Mouse (Mus musculus) MEL (cell line): ENCODE measurements around the gene Olfr91. TPM values are rescaled to one million over a fixed set of nuclear protein-coding genes. Genes with fewer than 3 reads are reported as not detected.

Experiments
- DNase-seq: peaks from one replicate; pipeline ENCODE4 v3.0.0; 2011; ENCODE audit warnings: low read depth, low spot score
- H3K27ac ChIP-seq: 2 replicates; pipeline ENCODE4 v1.5.1; 2012; ENCODE audit warnings: low read depth, mild to moderate bottlenecking, control low read depth, low read length, moderate library complexity; ENCODE audit not compliant: control insufficient read depth
- H3K27me3 ChIP-seq, 2 experiments: fragments of 150-350 bp in 1 of 2; sonication (generic) in 1 of 2; 2 replicates each; pipeline ENCODE4 v1.6.1; 2012; ENCODE audit warnings: low read length in 2 of 2, mild to moderate bottlenecking in 2 of 2, improper control_type of control experiment in 1 of 2, moderate library complexity in 1 of 2; ENCODE audit not compliant: insufficient read depth in 2 of 2, control insufficient read depth in 1 of 2
- H3K36me3 ChIP-seq, 2 experiments: 2 replicates each; pipeline ENCODE4 v1.6.1; 2012 to 2014; ENCODE audit warnings: low read length in 2 of 2, improper control_type of control experiment in 1 of 2, inconsistent platforms in 1 of 2, mild to moderate bottlenecking in 1 of 2; ENCODE audit not compliant: insufficient read depth in 2 of 2, control insufficient read depth in 1 of 2
- H3K4me1 ChIP-seq, 2 experiments: fragments of 150-350 bp in 1 of 2; sonication (generic) in 1 of 2; 2 replicates each; pipeline ENCODE4 v1.6.1; 2012; ENCODE audit warnings: low read length in 2 of 2, improper control_type of control experiment in 1 of 2, mild to moderate bottlenecking in 1 of 2; ENCODE audit not compliant: insufficient read depth in 2 of 2, control insufficient read depth in 1 of 2
- H3K4me3 ChIP-seq, 2 experiments: fragments of 150-350 bp in 1 of 2; sonication (generic) in 1 of 2; 2 replicates each; pipeline ENCODE4 v1.5.1; 2012; ENCODE audit warnings: low read depth in 2 of 2, low read length in 2 of 2, mild to moderate bottlenecking in 2 of 2, moderate library complexity in 2 of 2, control low read depth in 1 of 2, improper control_type of control experiment in 1 of 2; ENCODE audit not compliant: control insufficient read depth in 1 of 2, insufficient read depth in 1 of 2
- H3K79me2 ChIP-seq: 2 replicates; pipeline ENCODE4 v1.6.1; 2012; ENCODE audit warnings: mild to moderate bottlenecking, low read length, moderate library complexity; ENCODE audit not compliant: control insufficient read depth, poor library complexity, insufficient read depth
- H3K9ac ChIP-seq: 2 replicates; pipeline ENCODE4 v1.6.1; 2012; ENCODE audit warnings: low read depth, mild to moderate bottlenecking, control low read depth, low read length, moderate library complexity; ENCODE audit not compliant: control insufficient read depth, poor library complexity, severe bottlenecking
- H3K9me3 ChIP-seq: fragments of 150-350 bp; sonication (generic); replicated peaks from 2 replicates; pipeline ENCODE4 v1.6.1; 2012; ENCODE audit warnings: mild to moderate bottlenecking, low read length, improper control_type of control experiment, moderate library complexity; ENCODE audit not compliant: insufficient read depth
- CHD1 ChIP-seq: IDR thresholded peaks from 2 replicates; pipeline ENCODE4 v1.6.1; 2012; ENCODE audit warnings: low read depth, mild to moderate bottlenecking, inconsistent platforms, low read length, improper control_type of control experiment
- CHD2 ChIP-seq: IDR thresholded peaks from 2 replicates; pipeline ENCODE4 v1.6.1; 2011; ENCODE audit warnings: low read length, improper control_type of control experiment
- E2F4 ChIP-seq: IDR thresholded peaks from 2 replicates; pipeline ENCODE4 v1.6.1; 2011; ENCODE audit warnings: low read depth, low read length, improper control_type of control experiment, borderline replicate concordance
- ELF1 ChIP-seq: IDR thresholded peaks from 2 replicates; pipeline ENCODE4 v1.6.1; 2014; ENCODE audit warnings: low read depth, mild to moderate bottlenecking, inconsistent platforms, low read length, improper control_type of control experiment, moderate library complexity
- EP300 ChIP-seq, 2 experiments: IDR thresholded peaks; 2 replicates each; pipeline ENCODE4 v1.6.1; 2011; ENCODE audit warnings: improper control_type of control experiment in 2 of 2, low read length in 2 of 2, low read depth in 1 of 2, mild to moderate bottlenecking in 1 of 2
- GABPA ChIP-seq: IDR thresholded peaks from 2 replicates; pipeline ENCODE4 v1.6.1; 2012; ENCODE audit warnings: low read depth, mild to moderate bottlenecking, inconsistent platforms, low read length, improper control_type of control experiment, moderate library complexity
- JUND ChIP-seq: IDR thresholded peaks from 2 replicates; pipeline ENCODE4 v1.6.1; 2011; ENCODE audit warnings: low read depth, mild to moderate bottlenecking, improper control_type of control experiment, low read length
- KAT2A ChIP-seq: conservative IDR thresholded peaks from 2 replicates; pipeline ENCODE4 v1.6.1; 2012; ENCODE audit warnings: low read depth, low read length, improper control_type of control experiment, inconsistent platforms
- MAX ChIP-seq: IDR thresholded peaks from 2 replicates; pipeline ENCODE4 v1.6.1; 2011; ENCODE audit warnings: low read length, improper control_type of control experiment
- MAZ ChIP-seq: IDR thresholded peaks from 2 replicates; pipeline ENCODE4 v1.6.1; 2012; ENCODE audit warnings: low read depth, mild to moderate bottlenecking, inconsistent platforms, low read length, improper control_type of control experiment
- MYB ChIP-seq: IDR thresholded peaks from 2 replicates; pipeline ENCODE4 v1.6.1; 2011; ENCODE audit warnings: mild to moderate bottlenecking, low read depth, low read length, improper control_type of control experiment
- MYC ChIP-seq: IDR thresholded peaks from 2 replicates; pipeline ENCODE4 v1.6.1; 2011; ENCODE audit warnings: low read depth, mild to moderate bottlenecking, low read length, improper control_type of control experiment, moderate library complexity
- POLR2A ChIP-seq, 2 experiments: IDR thresholded peaks; 2 replicates each; pipeline ENCODE4 v1.6.1; 2011 to 2012; ENCODE audit warnings: low read length in 2 of 2, mild to moderate bottlenecking in 2 of 2, control low read depth in 1 of 2, improper control_type of control experiment in 1 of 2, low read depth in 1 of 2, moderate library complexity in 1 of 2; ENCODE audit not compliant: control insufficient read depth in 1 of 2, insufficient read depth in 1 of 2, poor library complexity in 1 of 2
- POLR2AphosphoS2 ChIP-seq: IDR thresholded peaks from 2 replicates; pipeline ENCODE4 v1.6.1; 2011; ENCODE audit warnings: low read length, improper control_type of control experiment
- RAD21 ChIP-seq: IDR thresholded peaks from 2 replicates; pipeline ENCODE4 v1.6.1; 2011; ENCODE audit warnings: mild to moderate bottlenecking, low read depth, low read length, improper control_type of control experiment
- RCOR1 ChIP-seq: IDR thresholded peaks from 2 replicates; pipeline ENCODE4 v1.6.1; 2012; ENCODE audit warnings: low read depth, mild to moderate bottlenecking, inconsistent platforms, low read length, improper control_type of control experiment
- SIN3A ChIP-seq: IDR thresholded peaks from 2 replicates; pipeline ENCODE4 v1.6.1; 2012; ENCODE audit warnings: low read length, improper control_type of control experiment, inconsistent platforms
- SMC3 ChIP-seq: IDR thresholded peaks from 2 replicates; pipeline ENCODE4 v1.6.1; 2011; ENCODE audit warnings: low read depth, low read length, improper control_type of control experiment
- TAL1 ChIP-seq: IDR thresholded peaks from 2 replicates; pipeline ENCODE4 v1.6.1; 2012; ENCODE audit warnings: mild to moderate bottlenecking, inconsistent platforms, low read length, moderate library complexity, mixed read lengths
- TBP ChIP-seq: IDR thresholded peaks from 2 replicates; pipeline ENCODE4 v1.8.0; 2011; ENCODE audit warnings: low read depth, low read length, improper control_type of control experiment
- TCF12 ChIP-seq: IDR thresholded peaks from 2 replicates; pipeline ENCODE4 v1.6.1; 2014; ENCODE audit warnings: low read depth, mild to moderate bottlenecking, inconsistent platforms, low read length, improper control_type of control experiment, moderate library complexity
- UBTF ChIP-seq: IDR thresholded peaks from 2 replicates; pipeline ENCODE4 v1.6.1; 2012; ENCODE audit warnings: low read depth, mild to moderate bottlenecking, inconsistent platforms, low read length, improper control_type of control experiment, moderate library complexity, borderline replicate concordance; ENCODE audit not compliant: insufficient read depth
- USF2 ChIP-seq, 2 experiments: IDR thresholded peaks; 2 replicates each; pipeline ENCODE4 v1.6.1; 2011 to 2012; ENCODE audit warnings: improper control_type of control experiment in 2 of 2, low read length in 2 of 2, borderline replicate concordance in 1 of 2, inconsistent platforms in 1 of 2, low read depth in 1 of 2, mild to moderate bottlenecking in 1 of 2; ENCODE audit not compliant: insufficient read depth in 1 of 2
- ZMIZ1 ChIP-seq: IDR thresholded peaks from 2 replicates; pipeline ENCODE4 v1.6.1; 2012; ENCODE audit warnings: low read depth, mild to moderate bottlenecking, inconsistent platforms, low read length, improper control_type of control experiment, moderate library complexity
- ZNF384 ChIP-seq: IDR thresholded peaks from 2 replicates; pipeline ENCODE4 v1.6.1; 2012; ENCODE audit warnings: low read depth, mild to moderate bottlenecking, inconsistent platforms, low read length, improper control_type of control experiment
- polyA plus RNA-seq, 2 experiments: library from polyadenylated mRNA; stranded (reverse) in 1 of 2; unstranded in 1 of 2; fragments of >175 nt in 1 of 2; fragments of >200 nt in 1 of 2; gene quantifications; 2 replicates each; pipeline versions ENCODE4 v1.2.1 to v1.2.4; 2012; ENCODE audit warnings: low replicate concordance in 2 of 2, low read depth in 1 of 2; ENCODE audit not compliant: insufficient read length in 2 of 2, insufficient read depth in 1 of 2, missing spikeins in 1 of 2
- total RNA-seq: library from RNA; depleted of rRNA; stranded (reverse); fragments of 300-350 nt; gene quantifications from 2 replicates; pipeline ENCODE4 v1.2.3, GENCODE M21; 2012

Olfr91 gene
- total and polyA plus RNA-seq, 3 experiments, result not detected

DNA sequence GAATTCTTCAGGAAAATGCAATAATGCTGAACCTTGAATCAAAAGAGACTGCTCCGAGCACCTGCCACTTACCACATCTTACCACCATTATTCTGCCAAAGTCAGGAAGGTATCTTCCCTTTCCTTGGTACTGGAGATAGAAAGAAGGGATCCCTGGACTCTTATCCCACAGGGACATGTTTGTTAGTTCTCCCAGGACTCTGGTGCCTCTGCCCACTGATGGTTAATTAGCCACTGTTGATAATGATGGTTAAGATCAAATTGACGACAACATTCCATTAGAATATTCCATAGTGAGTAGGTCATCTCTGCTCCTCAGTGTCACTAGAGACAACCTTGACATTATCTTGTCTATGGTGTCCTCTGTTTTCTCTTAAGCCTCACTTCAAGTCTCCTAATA, 21.9 kb upstream of the Olfr91 start, which contains the start of gene Olfr92:
Olfr92 (minus strand) TSS at position 101 of the 400 bp plus-strand sequence.
- TF ChIP-seq TCF12, result no peak
- TF ChIP-seq UBTF, result no peak
- no peak for TF ChIP-seq E2F4
- no peak for TF ChIP-seq KAT2A
- TF ChIP-seq MYC, result no peak
- TF ChIP-seq ELF1, result no peak
- TF ChIP-seq RCOR1, result no peak
- H3K36me3 ChIP-seq, result no peaks in the 10 kb centered on the region
- DNase-seq, result no peak

GRCm38 (mm10) chr17:37093289-37093688, 4.8 kb downstream of the Olfr91 start:
- no peak overlapping the region for H3K27ac ChIP-seq
- TF ChIP-seq POLR2AphosphoS2, result no peak
- no peak for TF ChIP-seq SMC3
- TF ChIP-seq RAD21, result no peak
- no peak for TF ChIP-seq SIN3A
- TF ChIP-seq GABPA, result no peak
- no peak for TF ChIP-seq CHD2
- no peak overlapping the region for H3K4me3 ChIP-seq
- no peak overlapping the region for H3K9ac ChIP-seq
- no peak for DNase-seq
- H3K27me3 ChIP-seq, result no peaks in the 10 kb centered on the region
- no peaks in the 10 kb centered on the region for H3K79me2 ChIP-seq
- H3K9me3 ChIP-seq, result no peaks in the 10 kb centered on the region
- no peaks in the 10 kb centered on the region for H3K4me1 ChIP-seq
- H3K36me3 ChIP-seq, result no peaks in the 10 kb centered on the region

More for the DNA sequence above, 21.9 kb upstream of the Olfr91 start, which contains the start of gene Olfr92:
- no peaks in the 10 kb centered on the region for H3K4me1 ChIP-seq
- H3K79me2 ChIP-seq, result no peaks in the 10 kb centered on the region
- H3K9me3 ChIP-seq, result no peaks in the 10 kb centered on the region
- H3K4me3 ChIP-seq, result no peak within 1 kb of the TSS
- no peak within 1 kb of the TSS for H3K9ac ChIP-seq
- H3K27ac ChIP-seq, result no peak within 1 kb of the TSS
- no peaks in the 10 kb centered on the region for H3K27me3 ChIP-seq

DNA sequence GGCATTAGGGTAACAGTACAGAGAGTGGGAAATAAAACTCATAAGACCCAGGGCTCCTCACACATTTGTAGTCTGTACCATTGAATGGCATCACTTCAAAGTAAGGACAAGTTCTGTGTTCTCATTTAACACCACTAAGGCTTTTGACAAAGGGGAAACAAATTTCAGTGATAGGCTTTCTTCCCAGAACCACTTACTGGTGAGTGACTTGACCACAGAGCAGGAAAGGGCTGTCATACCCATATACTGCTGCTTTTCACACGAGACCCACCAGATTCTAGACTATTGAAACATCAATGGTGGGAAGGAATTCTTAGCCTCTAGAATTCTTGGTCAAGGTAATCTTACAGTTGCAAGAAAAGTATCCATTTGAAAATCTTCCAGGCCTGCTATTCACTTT, 5.9 kb downstream of the Olfr91 start:
- Histone ChIP-seq H3K27me3 (no peaks in the 10 kb centered on the region), H3K4me3 (no peak overlapping the region), H3K9me3 (no peaks in the 10 kb centered on the region), H3K27ac (no peak overlapping the region), H3K36me3 (no peaks in the 10 kb centered on the region), H3K79me2 (no peaks in the 10 kb centered on the region), H3K9ac (no peak overlapping the region), H3K4me1 (no peaks in the 10 kb centered on the region)
- no peak for DNase-seq
- no peak for TF ChIP-seq EP300 (IDR thresholded peaks at IDR 0.05; ENCODE audit: low read depth in 1 of 2, low read length in 2 of 2)
- TF ChIP-seq KAT2A, result no peak
- TF ChIP-seq MAZ, result no peak
- no peak for TF ChIP-seq TAL1
- TF ChIP-seq POLR2AphosphoS2, result no peak
- TF ChIP-seq USF2 (IDR thresholded peaks at IDR 0.05; ENCODE audit: borderline replicate concordance in 1 of 2, insufficient read depth in 1 of 2, low read depth in 1 of 2, low read length in 2 of 2), result no peak
- TF ChIP-seq CHD1, result no peak
- TF ChIP-seq UBTF, result no peak
- no peak for TF ChIP-seq MAX
- TF ChIP-seq ZNF384, result no peak
- no peak for TF ChIP-seq JUND
- TF ChIP-seq POLR2A (IDR thresholded peaks at IDR 0.05; ENCODE audit: control insufficient read depth in 1 of 2, insufficient read depth in 1 of 2, low read depth in 1 of 2, low read length in 2 of 2, poor library complexity in 1 of 2), result no peak
- no peak for TF ChIP-seq MYB
- no peak for TF ChIP-seq TCF12
- no peak for TF ChIP-seq GABPA
- TF ChIP-seq ZMIZ1, result no peak
- no peak for TF ChIP-seq SMC3
- TF ChIP-seq TBP, result no peak
